Mouse (Mus musculus): ENCODE data around the gene Odc1.

- TF ChIP-seq EP300 (optimal IDR thresholded peaks at IDR 0.05) (no peak), CTCF (IDR thresholded peaks at IDR 0.05; ENCODE audit: low read depth) (no peak)
These were observed 3.9 kb downstream of the Odc1 start for GRCm38 (mm10) chr12:17548505-17548904.
